ENCODE assay signal across 16 mouse cellular contexts in the genomic region with DNA sequence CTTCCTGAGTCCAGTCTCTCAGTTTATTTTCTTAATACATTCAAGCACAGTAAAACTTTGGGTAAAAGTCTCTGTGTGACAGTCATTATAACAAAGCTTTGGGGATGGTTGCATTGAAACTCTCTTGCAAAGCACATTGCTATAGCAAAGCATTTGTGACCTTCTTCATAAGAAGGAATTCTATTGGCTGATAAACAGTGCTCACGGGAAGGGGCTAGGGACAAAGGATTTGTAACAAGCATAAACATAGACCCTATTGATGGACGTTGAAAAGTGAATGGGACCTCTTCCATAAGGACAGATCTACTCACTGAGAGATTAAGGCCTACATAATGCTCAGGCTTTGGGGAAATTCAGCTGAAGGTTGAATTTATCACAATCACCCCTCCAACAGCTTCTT.
"Had no signal": no experiment of that assay in that cellular context is flagged by ENCODE, and none has a peak within 500 bp of the region (broad histone marks: within the 10 kb centered on the region; RNA-seq: fewer than 3 reads in every experiment).

No protein-coding gene starts in this region.

- H3K36me3 ChIP-seq: neural tube, embryonic 13.5 days; neural tube, embryonic 15.5 days; stomach, embryonic 15.5 days had no signal

- H3K27ac ChIP-seq: neural tube, embryonic 13.5 days; neural tube, embryonic 15.5 days; stomach, embryonic 15.5 days; stomach, postnatal 0 days had no signal

- DNase-seq: retina, postnatal 1 day; right cerebral cortex, adult 18-20 months; right cerebral cortex, postnatal 14 days; right cerebral cortex, postnatal 25 days; right cerebral cortex, postnatal 4 days; spleen, adult 18-20 months; thymus, adult 18-20 months; thymus, adult 2 months; thymus, postnatal 14 days; thymus, postnatal 25 days; thymus, postnatal 36 days; thymus, postnatal 4 days had no signal

- H3K9me3 ChIP-seq: neural tube, embryonic 13.5 days; neural tube, embryonic 15.5 days; stomach, embryonic 15.5 days had no signal

- H3K4me2 ChIP-seq: neural tube, embryonic 13.5 days; neural tube, embryonic 15.5 days; stomach, embryonic 15.5 days had no signal

- H3K9ac ChIP-seq: neural tube, embryonic 13.5 days; neural tube, embryonic 15.5 days; stomach, embryonic 15.5 days had no signal

- H3K27me3 ChIP-seq: neural tube, embryonic 13.5 days; neural tube, embryonic 15.5 days; stomach, embryonic 15.5 days had no signal

- H3K4me1 ChIP-seq: neural tube, embryonic 13.5 days; neural tube, embryonic 15.5 days; stomach, embryonic 15.5 days had no signal

- H3K4me3 ChIP-seq: neural tube, embryonic 13.5 days; neural tube, embryonic 15.5 days; stomach, embryonic 15.5 days had no signal
